Mouse (Mus musculus): ENCODE results near the gene Tpcn2.

Tpcn2 gene

DNA sequence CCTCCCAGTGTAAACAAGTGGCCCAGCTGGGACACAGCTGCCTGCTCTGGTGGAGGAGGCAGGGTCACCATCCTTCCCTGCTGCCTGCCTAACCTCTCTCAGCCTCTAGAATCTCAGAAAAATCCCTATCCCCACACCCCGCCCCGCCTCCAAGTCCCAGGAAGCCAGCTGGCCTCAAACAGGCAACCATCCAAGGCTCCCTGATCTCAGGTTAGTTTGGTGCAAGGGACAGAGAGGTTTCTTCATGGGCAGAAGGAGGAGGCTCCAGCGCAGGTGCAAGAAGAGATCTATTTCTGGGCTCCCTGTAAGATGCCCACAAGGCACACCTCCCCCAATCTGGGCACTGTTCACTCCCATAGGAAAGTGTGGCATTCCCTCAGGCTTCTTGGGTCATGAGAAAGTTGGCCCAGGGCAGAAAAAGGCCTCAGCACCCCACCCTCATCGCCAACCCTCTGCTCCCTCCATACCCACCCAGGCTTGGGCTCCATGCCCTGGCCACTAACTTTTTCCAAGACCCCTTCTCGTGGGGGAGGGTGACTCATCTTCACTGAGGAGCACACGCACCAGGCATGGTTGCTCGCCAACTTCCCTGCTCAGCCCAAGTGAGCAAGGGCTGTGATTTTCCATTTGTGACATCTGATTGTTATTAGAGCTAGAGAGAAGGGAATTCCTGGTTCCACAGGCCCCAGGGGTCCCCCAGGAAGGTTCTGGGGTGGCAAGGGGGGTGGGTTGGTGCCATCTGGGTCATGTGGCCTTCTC lies 15.9 kb upstream of the Tpcn2 start:
- DNase-seq (ENCODE audit: low read depth) = no peak

DNA sequence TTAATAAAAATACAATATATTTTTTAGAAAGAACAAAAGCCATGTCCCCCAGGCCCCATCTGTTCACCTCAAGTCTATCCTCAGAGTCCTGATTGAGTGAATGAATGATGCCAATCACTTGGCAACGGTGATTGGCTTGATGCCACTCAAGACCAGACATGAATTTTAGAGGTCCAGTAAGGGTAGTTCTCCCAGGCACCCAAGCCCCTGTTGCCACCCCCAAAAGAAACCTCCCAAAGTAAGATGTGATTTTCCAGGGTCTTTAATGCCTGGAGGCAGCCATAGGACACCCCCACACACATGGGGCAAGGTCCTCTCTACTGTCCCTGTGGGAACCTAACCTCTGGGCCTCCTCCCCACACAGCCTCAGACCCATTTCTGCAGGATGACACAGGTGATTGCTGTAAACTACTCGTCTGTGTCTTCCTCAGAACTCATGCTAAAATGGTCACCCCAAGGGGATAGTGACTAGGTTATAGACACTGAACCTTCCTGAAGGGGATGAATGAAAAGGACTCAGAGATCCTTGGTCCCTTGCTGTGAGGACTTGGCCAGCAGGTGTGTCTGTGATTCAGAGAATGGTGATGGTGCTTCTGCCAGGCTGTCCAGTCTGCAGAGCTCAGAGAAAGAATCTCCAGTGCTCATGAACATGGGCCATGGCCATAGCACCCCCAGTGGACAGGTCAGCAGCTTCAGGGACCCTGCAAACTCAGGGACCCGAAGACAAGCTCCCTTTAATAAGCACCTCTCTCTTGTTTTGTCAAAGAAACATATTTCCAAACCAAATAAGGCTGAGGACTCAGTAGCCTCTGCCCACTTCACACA lies 15.1 kb upstream of the Tpcn2 start:
- DNase-seq (ENCODE audit: low read depth) = no peak

DNA sequence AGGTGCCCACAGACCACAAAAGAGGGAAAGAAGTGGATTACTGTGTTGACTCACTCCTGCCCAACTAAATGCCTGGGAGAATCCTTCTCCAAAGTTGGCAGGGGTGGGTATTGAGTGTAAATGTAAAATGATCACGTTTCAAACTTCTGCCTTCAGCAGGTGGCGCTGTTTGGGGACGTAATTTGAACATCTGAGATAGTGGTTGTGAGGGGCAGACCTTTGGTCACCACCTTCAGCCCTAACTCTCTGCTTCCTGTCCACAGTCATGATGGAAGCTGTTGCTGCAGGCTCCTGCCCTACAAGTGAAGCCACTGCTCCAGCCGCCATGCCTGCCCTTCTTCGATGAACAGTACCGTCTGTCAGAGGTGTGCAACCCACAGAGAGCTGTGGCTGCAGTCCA lies 10.0 kb upstream of the Tpcn2 start:
- DNase-seq (ENCODE audit: low read depth) = no peak

DNA sequence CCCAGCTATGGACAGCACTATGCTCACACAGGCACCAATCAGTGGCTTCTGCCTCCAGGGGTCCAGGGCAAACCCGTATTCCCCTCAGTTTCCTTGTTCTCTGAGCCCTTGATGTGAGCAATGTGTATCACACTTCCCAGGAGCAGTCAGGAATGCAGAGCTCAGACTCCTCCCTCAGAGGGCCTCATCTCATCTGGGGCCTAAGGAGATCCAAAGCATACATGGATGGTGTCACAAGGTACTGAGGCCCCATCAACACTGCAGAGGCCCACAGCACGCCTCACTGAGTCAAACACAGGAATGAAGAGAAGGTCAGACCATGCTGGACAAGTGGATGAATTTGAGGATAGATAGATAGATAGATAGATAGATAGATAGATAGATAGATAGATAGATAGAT lies 8.9 kb upstream of the Tpcn2 start:
- DNase-seq (ENCODE audit: low read depth) = no peak

DNA sequence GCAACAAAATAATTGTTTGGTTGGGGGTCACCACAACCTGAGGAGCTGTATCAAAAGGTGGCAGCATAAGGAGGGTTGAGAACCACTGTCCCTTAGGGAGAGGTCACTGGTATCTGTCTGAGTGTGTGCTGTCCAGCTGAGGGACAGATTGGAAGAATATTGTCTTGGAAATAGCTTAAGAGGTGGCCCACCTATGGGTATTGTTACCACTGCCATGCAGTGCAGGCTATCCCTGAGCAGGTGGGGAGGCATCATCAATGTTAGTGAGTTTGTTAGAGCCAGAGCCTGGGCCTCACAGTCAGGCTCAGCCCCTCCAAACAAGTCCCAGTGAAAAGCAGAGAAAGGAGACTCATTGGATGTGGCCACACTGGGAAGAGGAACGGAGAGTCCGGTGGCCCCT lies 8.0 kb upstream of the Tpcn2 start:
- no peak for DNase-seq (ENCODE audit: low read depth)

DNA sequence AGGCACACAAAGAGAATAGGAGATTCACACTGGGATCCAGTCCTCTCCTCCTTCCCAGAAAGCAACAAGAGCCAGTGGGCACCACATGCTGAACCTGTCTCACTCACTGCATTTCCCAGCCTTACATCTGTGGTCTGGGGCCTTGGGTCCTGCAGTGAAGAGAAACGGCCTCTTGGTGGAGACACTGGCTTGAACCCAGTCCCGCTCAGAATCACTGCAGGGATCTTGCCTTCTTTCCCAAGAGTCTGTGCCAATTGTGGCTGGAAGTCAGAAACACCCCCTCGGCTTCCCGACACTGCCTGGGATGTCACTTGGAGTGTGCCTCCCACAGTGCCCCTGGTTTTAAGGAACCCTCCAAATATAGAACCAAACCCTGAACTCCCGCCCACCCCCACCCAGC lies 5.5 kb upstream of the Tpcn2 start:
- no peak for DNase-seq (ENCODE audit: low read depth)

DNA sequence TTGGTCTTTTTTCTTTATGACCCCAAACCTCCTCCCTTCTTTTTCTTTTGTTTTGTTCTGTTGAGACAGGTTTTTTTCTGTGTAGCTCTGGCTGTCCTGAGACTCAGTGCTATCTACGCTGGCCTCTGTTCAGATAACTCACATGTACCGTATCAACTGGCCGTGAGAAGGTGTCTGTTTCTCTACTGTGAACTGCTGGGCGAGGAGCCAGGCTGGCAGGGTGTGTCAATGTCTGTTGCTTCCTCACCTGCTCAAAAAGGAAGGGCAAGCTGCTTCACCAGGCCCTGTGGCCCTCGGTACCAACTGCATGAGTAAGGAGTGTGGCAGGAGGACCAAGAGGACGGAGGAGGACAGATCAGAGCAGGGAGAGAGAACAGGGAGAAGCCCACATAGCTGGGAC lies 3.6 kb upstream of the Tpcn2 start:
- no peak for DNase-seq (ENCODE audit: low read depth)

DNA sequence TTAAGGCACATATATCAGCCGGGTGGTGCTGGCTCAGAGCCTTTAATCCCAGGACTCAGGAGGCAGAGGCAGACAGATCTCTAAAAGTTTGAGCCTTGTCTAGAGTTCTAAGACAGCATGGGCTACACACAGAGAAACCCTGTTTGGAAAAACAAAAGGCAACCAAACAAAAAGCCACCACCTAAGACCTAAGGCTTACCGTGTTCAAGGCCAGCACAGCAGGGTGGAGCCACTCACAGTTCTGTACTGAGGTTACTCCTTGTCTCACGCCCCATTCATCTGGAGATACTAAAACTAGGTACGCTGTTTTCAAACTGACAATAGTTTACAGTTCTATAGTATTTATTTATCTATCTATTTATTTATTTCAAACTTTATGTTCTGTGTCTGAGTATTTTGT lies 1.7 kb upstream of the Tpcn2 start:
- DNase-seq (ENCODE audit: low read depth) = no peak

DNA sequence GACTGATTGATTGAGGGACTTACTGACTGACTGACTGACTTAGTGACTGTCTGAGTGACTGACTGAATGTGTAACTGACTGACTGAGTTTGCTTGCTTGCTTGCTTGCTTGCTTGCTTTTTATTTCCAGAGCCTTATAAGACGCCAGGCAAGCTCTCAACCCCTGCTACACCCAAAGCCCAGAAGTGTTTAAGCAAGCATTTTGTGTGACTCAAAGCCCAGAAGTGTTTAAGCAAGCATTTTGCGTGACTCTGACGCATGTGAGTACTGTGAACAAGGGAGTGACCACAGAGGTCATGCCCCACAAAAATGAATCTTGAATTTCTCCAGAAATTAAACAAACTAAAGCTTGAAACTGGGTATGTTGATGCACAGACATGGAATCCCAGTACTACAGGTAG lies 482 bp upstream of the Tpcn2 start:
- DNase-seq (ENCODE audit: low read depth) = no peak

DNA sequence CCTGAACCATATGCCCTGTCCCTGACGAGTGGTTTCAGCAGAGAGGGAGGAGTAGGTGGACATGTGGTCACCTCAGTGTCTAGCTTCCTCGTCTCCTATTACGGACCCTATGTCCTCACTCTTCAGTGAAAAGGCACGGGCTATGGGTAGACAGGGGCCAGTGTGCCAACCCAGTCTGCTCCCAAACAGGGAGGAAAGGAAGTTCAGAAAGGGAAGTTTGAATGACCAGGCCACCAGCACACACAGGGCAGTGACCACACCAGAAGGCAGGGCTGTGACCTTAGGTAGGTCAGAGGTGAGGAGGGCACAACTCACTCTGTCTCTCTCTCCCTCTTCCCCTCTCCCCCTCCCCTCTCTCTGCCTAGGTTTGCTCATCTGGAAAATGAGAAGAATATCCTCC lies 770 bp downstream of the Tpcn2 start:
- DNase-seq (ENCODE audit: low read depth) = no peak

DNA sequence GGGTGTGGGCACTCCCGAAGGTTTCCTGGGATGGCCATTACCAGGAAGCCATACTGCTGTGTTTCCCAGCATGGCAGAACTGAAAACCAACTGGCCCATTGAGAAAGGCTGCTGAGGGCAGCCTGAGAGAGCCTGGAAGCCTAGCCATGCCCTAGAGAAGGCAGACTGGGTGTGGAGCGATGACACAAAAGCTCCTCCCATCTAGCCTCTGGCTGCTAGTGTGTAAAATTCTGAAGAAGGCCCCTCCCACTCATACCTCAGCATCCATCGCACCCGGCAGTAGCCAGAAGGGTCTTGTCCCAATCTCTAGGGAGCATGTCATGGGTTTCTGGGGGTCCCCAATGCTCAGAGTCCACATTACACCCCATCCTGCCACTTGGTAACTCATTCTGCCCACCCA lies 2.4 kb downstream of the Tpcn2 start:
- DNase-seq (ENCODE audit: low read depth) = no peak

DNA sequence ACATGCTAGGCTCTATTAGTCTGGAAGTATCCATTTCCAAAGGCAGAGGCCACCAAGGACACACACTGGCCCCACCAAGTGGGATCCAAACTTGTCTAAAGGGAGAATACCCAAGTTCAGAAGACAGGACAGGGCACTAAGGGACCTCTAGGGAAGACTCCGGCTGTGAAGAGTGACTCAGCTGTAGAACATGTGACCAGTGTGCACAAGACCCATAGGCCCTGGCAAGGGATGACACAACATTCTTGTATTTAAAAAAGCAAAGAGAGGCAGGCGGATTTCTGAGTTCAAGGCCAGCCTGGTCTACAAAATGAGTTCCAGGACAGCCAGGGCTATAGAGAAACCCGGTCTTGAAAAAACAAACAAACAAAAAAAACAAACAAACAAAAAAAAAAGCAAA lies 8.3 kb downstream of the Tpcn2 start:
- DNase-seq (ENCODE audit: low read depth) = no peak

DNA sequence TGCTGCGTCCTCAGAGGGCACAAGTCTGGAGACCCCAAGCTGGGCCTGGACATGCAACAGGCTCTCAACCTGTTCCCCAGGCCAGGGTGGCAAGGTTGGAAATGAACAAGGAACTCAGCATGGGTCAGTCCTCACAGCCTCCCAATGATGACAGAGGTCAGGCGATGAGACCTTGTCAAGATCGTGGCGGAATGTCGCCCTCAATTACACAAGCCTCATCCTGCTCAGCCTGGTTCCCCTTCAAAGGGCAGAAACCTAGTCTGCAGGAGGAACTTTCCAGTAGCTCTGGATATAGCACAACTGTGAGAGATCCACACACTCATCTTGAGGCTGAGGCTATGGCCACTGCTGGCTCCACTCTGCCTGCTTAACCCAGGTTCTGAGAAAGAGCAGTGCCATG lies 12.9 kb downstream of the Tpcn2 start:
- no peak for DNase-seq (ENCODE audit: low read depth)

DNA sequence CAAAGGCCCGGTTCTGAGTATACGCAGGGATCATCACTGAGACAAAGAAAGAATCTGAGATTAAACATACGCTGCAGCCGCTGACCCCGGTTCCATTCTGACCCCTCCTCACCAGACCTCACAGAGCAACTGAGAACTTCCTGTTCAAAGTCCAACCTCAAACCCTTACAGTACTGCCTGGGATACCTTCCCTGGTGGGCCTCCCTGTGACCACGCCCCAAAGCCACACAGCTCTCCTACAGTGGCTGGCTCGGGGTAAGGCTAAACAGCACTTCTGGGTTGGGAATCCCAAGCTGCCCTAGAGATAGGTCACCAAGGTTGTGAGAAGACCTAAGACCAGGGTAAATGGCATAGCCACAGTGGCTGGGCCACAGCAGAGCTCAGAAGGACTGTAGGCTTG lies 14.9 kb downstream of the Tpcn2 start:
- DNase-seq (ENCODE audit: low read depth) = no peak

DNA sequence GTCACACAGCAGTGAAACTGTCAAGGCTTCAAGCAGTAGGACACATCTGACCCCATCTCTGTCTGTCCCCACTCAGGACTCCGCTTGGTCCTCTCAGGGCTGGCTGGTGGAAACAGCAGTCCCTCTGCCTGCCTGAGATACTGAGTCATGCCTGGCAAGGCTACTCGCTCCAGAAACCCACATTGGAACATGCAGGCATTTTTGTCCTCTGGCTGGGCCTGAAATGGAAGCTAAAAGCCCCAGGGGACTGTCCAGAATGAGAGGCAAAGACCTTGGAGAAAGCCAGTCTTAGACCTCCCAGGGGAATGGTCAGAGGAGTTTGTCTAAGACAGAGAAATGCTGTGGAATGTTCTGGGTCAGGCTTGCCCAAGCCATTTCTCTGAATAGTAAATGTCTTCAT lies 17.8 kb downstream of the Tpcn2 start:
- DNase-seq (ENCODE audit: low read depth) = no peak

DNA sequence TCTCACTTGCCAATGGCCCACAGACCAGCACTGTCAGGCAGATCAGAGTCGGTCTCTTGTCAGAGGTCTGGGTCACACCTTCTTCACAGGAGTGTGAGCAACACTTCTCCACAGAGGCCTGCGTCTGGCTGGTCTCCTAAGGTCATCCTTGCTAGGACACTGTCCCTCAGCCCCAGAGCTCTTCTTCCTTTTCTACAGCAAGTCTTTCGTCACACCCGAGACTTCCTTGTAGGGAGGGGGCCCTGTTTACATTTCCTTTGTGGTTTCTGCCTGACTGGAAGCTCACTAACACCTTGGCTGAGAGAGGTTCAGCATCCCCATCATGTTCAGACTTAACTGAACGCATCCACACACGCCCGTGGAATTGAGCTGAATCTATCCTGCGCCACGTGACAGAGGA lies 19.6 kb downstream of the Tpcn2 start:
- no peak for DNase-seq (ENCODE audit: low read depth)

DNA sequence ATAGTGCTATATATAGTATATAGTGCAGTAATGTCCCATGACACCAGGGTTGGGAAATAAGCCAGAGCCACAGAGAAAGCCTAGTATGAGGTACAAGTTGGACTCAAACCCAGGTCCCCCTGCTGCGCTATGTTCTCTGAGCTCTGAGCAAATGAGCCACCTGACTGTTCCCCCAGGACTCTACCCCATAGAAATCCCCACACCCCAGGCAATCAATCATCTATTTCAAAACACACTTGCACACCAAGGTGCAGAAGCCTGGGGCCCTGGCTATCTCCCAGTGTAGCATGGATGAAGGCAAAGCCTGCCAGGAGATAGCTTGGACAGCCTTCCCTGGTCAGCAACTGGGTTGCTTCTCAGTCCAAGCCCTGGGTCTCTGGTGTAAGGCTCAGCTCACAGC lies 27.7 kb downstream of the Tpcn2 start:
- no peak for DNase-seq (ENCODE audit: low read depth)

DNA sequence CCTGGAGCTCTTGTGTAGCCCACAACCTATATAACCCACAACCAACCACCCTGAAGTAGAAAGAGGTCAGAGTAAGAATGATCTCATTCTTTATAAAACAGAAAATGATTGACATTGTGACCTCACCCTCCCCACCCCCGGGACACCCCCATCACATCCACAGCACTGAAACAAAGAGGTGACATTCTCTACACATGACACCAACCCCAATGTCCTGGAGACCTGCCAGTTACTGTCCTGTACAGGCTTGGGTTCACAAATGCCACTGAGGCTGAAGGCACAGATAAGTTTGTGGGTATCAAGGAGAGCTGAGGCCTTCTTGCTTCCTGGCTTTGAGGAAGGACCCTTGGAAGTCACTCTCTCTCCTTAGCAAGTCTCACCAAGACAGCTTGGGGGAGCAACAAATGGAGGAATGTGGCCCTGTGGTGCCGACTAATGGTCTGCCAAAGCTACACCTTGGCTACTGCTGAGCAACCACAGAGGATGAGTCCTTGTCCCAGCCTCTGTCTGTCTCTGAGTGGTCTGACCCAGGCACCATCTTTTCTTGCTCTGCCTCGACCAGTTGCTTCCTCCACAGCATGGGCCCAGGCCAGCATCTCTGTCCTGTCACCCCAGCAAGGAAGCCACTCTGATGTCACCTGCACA lies 29.7 kb downstream of the Tpcn2 start:
- no peak for DNase-seq (ENCODE audit: low read depth)

DNA sequence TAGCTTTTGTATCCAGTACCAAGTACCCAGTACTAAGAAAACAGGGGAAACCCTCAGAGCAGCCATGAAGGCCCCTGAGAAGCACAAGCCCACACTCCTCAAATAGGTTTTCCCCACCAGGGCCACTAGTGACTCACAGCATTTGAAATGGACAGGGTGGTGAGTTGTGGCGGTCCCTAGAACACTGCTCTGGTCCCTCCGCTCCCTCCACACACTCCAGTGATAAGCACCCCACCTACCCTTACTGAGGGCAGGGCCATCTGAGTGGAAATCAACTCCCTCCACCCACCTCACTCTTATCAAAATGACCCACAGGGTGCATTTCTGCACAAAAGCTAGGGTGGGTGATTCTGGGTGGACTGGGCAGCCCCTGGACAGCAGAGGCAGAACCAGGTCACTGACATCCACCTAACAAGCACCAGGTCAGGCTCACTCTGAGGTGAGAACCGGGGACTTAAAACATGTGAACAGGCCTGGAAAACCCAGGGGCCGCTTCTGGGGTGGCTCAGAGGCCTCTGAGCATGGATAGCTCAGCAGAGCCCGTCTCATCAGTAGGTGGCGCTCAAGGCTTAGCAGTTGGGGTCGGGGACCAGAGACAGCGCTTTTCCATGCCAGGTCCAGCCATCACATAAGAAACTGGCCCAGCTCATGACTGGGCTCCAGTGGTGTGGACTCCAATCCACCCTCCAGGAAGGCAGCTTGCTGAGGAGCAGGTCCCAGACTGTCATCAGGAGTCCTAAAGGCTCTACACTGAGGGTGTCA lies 30.9 kb downstream of the Tpcn2 start:
- peak; percentile 48 for DNase-seq (ENCODE audit: low read depth)

DNA sequence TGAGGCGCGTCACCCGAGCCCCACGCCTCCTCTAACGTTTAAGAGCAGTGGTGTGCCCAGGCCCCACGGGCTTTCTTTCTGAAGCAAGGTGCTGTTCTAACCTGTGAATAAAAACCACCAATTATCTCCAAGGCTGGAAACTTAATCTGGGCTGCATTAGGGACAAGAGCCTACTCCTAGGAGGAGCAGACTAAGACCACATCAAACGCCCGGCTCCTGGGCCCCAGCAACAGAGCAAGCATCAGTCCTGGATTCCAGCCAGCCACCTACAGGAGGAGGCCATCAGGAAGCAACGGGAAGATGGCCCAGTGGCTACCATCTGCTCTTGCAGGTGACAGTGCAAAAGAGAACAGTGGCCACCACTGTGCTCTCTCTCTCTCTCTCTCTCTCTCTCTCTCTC lies 33.6 kb downstream of the Tpcn2 start:
- DNase-seq (ENCODE audit: low read depth) = no peak

DNA sequence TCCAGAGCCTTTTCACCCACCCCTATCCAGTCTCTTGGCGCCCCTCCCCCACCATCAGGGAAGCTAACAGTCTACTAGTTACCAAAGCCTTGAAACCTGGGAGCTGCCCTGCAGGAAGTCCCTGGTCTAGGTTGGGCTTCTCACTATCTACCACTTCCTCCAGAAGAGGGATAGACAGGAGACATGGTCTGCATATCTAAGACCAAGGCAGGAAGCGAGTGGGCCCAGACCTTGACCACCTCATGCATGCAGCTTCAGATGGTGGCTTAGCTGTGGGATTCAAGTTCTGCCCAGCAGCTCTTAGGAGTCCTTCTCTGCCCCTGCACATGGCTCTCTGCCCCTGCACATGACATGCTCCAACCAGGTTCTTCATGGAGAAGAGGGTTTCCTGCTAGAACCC lies 34.9 kb downstream of the Tpcn2 start:
- DNase-seq (ENCODE audit: low read depth) = no peak

All from naive thymus-derived CD4-positive, alpha-beta T cell, adult 2 months (primary cell).